Mouse (Mus musculus) liver, embryonic 15.5 days (tissue): ENCODE measurements around the gene Nkain2. TPM values are rescaled to one million over a fixed set of nuclear protein-coding genes. Genes with fewer than 3 reads are reported as not detected.
"Not testable (repeated sequence)": the region's sequence is repeated elsewhere in the genome, so short reads cannot be mapped to it uniquely, and the experiment has no call there.

Experiments used
- ATAC-seq: fragments of 200-750 bp; cut with Nextera tagmentation; 2 replicates; pipeline ENCODE4 v1.8.0; 2017; ENCODE audit warnings: moderate number of reproducible peaks, mild to moderate bottlenecking, moderate library complexity; ENCODE audit not compliant: insufficient read depth
- H3K27ac ChIP-seq: fragments of 300-500 bp; sonication (generic); replicated peaks from 2 replicates; pipeline ENCODE4 v1.5.1; 2015; ENCODE audit warnings: mild to moderate bottlenecking, inconsistent platforms
- H3K27me3 ChIP-seq: fragments of 300-500 bp; sonication (generic); 2 replicates; pipeline ENCODE4 v1.6.1; 2015; ENCODE audit warnings: mild to moderate bottlenecking, inconsistent platforms
- H3K36me3 ChIP-seq: fragments of 300-500 bp; sonication (generic); replicated peaks from 2 replicates; pipeline ENCODE4 v1.6.1; 2015; ENCODE audit warnings: moderate library complexity, mild to moderate bottlenecking, inconsistent platforms
- H3K4me1 ChIP-seq: fragments of 300-500 bp; sonication (generic); replicated peaks from 2 replicates; pipeline ENCODE4 v1.6.1; 2015; ENCODE audit warnings: inconsistent platforms
- H3K4me2 ChIP-seq: fragments of 300-500 bp; sonication (generic); 2 replicates; pipeline ENCODE4 v1.6.1; 2015; ENCODE audit warnings: moderate library complexity, mild to moderate bottlenecking, inconsistent platforms
- H3K4me3 ChIP-seq: fragments of 300-500 bp; sonication (generic); replicated peaks from 2 replicates; pipeline ENCODE4 v1.5.1; 2015; ENCODE audit warnings: mild to moderate bottlenecking, inconsistent platforms
- H3K9ac ChIP-seq: fragments of 300-500 bp; sonication (generic); 2 replicates; pipeline ENCODE4 v1.6.1; 2015; ENCODE audit warnings: moderate library complexity, mild to moderate bottlenecking, inconsistent platforms
- H3K9me3 ChIP-seq: fragments of 300-500 bp; sonication (generic); replicated peaks from 2 replicates; pipeline ENCODE4 v1.6.1; 2016; ENCODE audit warnings: inconsistent platforms
- WGBS: fragments of 180-500 bp; shearing (Covaris S2); methylation state at CpG from one replicate; pipeline ENCODE4 v1.1.7; 2015; ENCODE audit warnings: mixed read lengths; ENCODE audit not compliant: insufficient replicate concordance; 5-methylcytosine and 5-hydroxymethylcytosine counted together
- polyA plus RNA-seq: library from polyadenylated mRNA; unstranded; fragments of >200 nt; fragmentation: Nextera tagmentation; extraction: Ambion mirVana; gene quantifications from 2 replicates; pipeline ENCODE4 v1.2.1, GENCODE M21; 2015

Nkain2 gene
- polyA plus RNA-seq, 1 experiment from 2014 or later, result 0.12 TPM

GRCm38 (mm10) chr10:32058251-32058650 is 832.0 kb downstream of the Nkain2 start:
- no peaks in the 10 kb centered on the region for H3K9me3 ChIP-seq
- no peak for ATAC-seq
- no peak overlapping the region for H3K9ac ChIP-seq
- H3K36me3 ChIP-seq, result no peaks in the 10 kb centered on the region
- H3K27me3 ChIP-seq, result no peaks in the 10 kb centered on the region
- WGBS, result 59% methylated on average over 2 of the region's 2 CpGs
- H3K27ac ChIP-seq, result no peak overlapping the region
- no peak overlapping the region for H3K4me2 ChIP-seq
- H3K4me3 ChIP-seq, result no peak overlapping the region
- no peaks in the 10 kb centered on the region for H3K4me1 ChIP-seq

DNA sequence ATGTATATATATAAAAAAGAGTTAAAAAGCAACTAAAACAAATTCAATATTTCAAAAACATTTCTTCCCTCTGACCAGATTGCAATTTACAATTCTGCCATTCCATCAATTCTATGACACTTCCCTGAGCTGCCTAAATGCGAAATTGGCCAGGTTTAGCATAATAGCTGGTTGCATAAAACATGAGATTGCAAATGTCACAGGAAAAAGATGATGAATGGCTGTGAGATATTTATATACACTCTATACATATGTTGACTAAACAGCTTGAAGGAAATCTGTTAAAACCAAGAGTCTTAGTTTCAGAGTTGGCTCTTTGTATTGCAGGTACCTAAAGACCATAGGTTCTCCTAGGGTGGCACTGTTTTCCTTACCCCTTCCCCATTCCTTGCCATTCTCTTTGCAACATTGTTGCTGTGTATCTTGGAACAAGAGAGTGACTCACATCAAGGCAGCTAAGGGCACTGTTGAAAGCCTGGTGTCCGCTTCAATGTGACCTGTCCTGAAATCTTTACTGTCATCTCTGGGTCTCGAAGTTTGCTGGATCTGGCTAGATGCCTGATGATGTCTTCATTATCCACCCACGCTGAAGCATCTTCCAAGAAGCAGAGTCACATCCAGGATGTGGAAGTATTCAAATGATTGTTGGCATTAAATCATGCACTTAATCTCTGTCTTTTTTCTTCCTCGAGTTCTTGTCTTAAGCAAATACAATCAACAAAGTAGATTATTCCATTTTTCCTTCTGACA is 837.5 kb downstream of the Nkain2 start:
- Histone ChIP-seq H3K4me3 (no peak overlapping the region), H3K27ac (no peak overlapping the region), H3K4me2 (no peak overlapping the region), H3K4me1 (no peaks in the 10 kb centered on the region), H3K9me3 (no peaks in the 10 kb centered on the region), H3K27me3 (no peaks in the 10 kb centered on the region), H3K9ac (no peak overlapping the region), H3K36me3 (no peaks in the 10 kb centered on the region)
- ATAC-seq, result no peak
- WGBS, result 45% methylated on average over 5 of the region's 5 CpGs

GRCm38 (mm10) chr10:32052045-32052444 is 838.2 kb downstream of the Nkain2 start:
- Histone ChIP-seq H3K4me2 (no peak overlapping the region), H3K4me1 (no peaks in the 10 kb centered on the region), H3K27me3 (no peaks in the 10 kb centered on the region), H3K9me3 (no peaks in the 10 kb centered on the region), H3K27ac (no peak overlapping the region), H3K36me3 (no peaks in the 10 kb centered on the region), H3K4me3 (no peak overlapping the region), H3K9ac (no peak overlapping the region)
- 59% methylated on average over 6 of the region's 6 CpGs for WGBS
- ATAC-seq, result no peak

- no peaks in the 10 kb centered on the region for H3K27me3 ChIP-seq
- H3K4me1 ChIP-seq, result no peaks in the 10 kb centered on the region
- H3K4me2 ChIP-seq, result no peak overlapping the region
- ATAC-seq, result no peak
- no peaks in the 10 kb centered on the region for H3K9me3 ChIP-seq
- no peaks in the 10 kb centered on the region for H3K36me3 ChIP-seq
- H3K4me3 ChIP-seq, result no peak overlapping the region
- H3K9ac ChIP-seq, result no peak overlapping the region
- H3K27ac ChIP-seq, result no peak overlapping the region
- WGBS, result 24% methylated on average over 1 of the region's 1 CpGs
These were observed 860.3 kb downstream of the Nkain2 start for GRCm38 (mm10) chr10:32029996-32030395.

DNA sequence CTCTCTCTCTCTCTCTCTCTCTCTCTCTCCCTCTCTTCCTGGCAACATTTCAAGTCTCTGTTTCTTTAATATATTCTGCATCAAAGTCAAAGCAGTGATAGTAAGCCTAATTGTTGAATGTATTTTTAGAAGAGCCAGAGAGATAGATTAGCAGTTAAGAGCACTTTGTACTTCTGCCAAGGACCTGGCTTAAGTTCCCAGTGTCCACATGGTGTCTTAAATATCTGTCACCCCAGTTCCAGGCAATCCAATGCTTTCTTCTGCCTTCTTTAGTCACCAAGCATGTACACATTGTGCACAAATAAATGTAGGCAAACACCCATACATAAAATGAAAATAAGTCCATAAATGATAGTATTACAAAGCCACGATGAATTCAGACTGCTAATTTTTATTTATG is 871.9 kb downstream of the Nkain2 start:
- no peak for ATAC-seq
- Histone ChIP-seq H3K4me1 (no peaks in the 10 kb centered on the region), H3K4me3 (no peak overlapping the region), H3K9ac (no peak overlapping the region), H3K27me3 (no peaks in the 10 kb centered on the region), H3K36me3 (no peaks in the 10 kb centered on the region), H3K27ac (no peak overlapping the region), H3K4me2 (no peak overlapping the region), H3K9me3 (no peaks in the 10 kb centered on the region)
- 38% methylated on average over 1 of the region's 1 CpGs for WGBS

DNA sequence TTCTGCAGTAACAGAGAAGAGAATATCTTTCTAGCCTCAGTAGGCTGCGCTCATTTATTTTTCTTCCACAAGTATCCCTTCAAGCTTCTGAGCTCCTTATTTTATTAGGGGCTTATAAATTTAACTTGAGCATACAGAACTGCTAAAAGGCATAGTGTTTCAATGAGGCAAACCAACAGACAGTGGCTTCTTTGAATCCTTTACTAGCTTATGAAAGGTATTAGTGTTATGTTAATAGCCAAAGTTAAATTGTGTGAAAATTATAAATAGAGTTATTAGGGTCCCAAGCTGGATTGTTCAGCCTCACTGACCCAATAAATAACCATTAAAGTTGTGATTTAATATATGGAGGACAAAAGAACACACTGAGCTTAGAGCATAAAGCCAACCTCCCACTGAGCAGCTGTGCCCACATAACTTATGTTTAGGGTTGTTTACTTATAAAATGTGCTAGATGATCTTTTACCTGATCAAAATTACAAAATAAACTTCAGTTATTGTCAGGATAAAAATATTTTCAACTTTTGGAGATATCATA is 889.0 kb downstream of the Nkain2 start:
- no peak overlapping the region for H3K27ac ChIP-seq
- 63% methylated on average over 1 of the region's 1 CpGs for WGBS
- H3K36me3 ChIP-seq, result no peaks in the 10 kb centered on the region
- no peaks in the 10 kb centered on the region for H3K27me3 ChIP-seq
- H3K9me3 ChIP-seq, result no peaks in the 10 kb centered on the region
- no peak for ATAC-seq
- H3K4me1 ChIP-seq, result no peaks in the 10 kb centered on the region
- H3K4me3 ChIP-seq, result no peak overlapping the region
- H3K4me2 ChIP-seq, result no peak overlapping the region
- no peak overlapping the region for H3K9ac ChIP-seq

GRCm38 (mm10) chr10:31993205-31993604 is 897.1 kb downstream of the Nkain2 start:
- Histone ChIP-seq H3K27ac (no peak overlapping the region), H3K4me3 (no peak overlapping the region), H3K9ac (no peak overlapping the region), H3K4me2 (no peak overlapping the region), H3K27me3 (no peaks in the 10 kb centered on the region), H3K36me3 (no peaks in the 10 kb centered on the region), H3K9me3 (no peaks in the 10 kb centered on the region), H3K4me1 (no peaks in the 10 kb centered on the region)
- no peak for ATAC-seq
- 53% methylated on average over 1 of the region's 1 CpGs for WGBS

GRCm38 (mm10) chr10:31978387-31978786 is 911.9 kb downstream of the Nkain2 start:
- Histone ChIP-seq H3K36me3 (no peaks in the 10 kb centered on the region), H3K9ac (no peak overlapping the region), H3K4me1 (no peaks in the 10 kb centered on the region), H3K27ac (no peak overlapping the region), H3K27me3 (no peaks in the 10 kb centered on the region), H3K9me3 (no peaks in the 10 kb centered on the region), H3K4me2 (no peak overlapping the region), H3K4me3 (no peak overlapping the region)
- ATAC-seq, result no peak

- ATAC-seq, result no peak
- no peak overlapping the region for H3K4me3 ChIP-seq
- no peaks in the 10 kb centered on the region for H3K9me3 ChIP-seq
- no peak overlapping the region for H3K9ac ChIP-seq
- H3K4me2 ChIP-seq, result no peak overlapping the region
- no peak overlapping the region for H3K27ac ChIP-seq
- no peaks in the 10 kb centered on the region for H3K36me3 ChIP-seq
- no peaks in the 10 kb centered on the region for H3K27me3 ChIP-seq
- WGBS, result 67% methylated on average over 2 of the region's 2 CpGs
- H3K4me1 ChIP-seq, result no peaks in the 10 kb centered on the region
These were observed 943.0 kb downstream of the Nkain2 start for GRCm38 (mm10) chr10:31947178-31947726.

DNA sequence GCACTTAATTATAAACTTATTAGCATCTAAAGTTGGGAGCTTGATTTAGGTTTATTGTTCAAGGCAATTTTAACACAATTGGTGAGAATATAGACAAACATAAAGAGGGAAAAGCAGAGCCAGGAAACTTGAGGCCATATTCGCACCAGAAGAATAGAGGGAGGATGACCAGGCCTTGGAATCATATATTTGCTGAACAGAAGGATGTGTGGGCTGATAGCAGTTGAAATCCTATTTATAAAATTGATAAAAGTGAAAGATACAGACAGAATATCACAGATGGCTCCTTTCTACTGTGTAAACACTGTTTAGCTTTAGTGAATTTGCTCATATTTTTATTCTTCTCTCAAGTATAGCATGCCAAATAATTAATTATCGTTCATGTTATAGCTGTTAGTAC is 958.3 kb downstream of the Nkain2 start:
- Histone ChIP-seq H3K27ac (no peak overlapping the region), H3K27me3 (no peaks in the 10 kb centered on the region), H3K4me3 (no peak overlapping the region), H3K9me3 (no peaks in the 10 kb centered on the region), H3K4me2 (no peak overlapping the region), H3K4me1 (no peaks in the 10 kb centered on the region), H3K36me3 (no peaks in the 10 kb centered on the region), H3K9ac (no peak overlapping the region)
- WGBS, result 60% methylated on average over 2 of the region's 2 CpGs
- no peak for ATAC-seq

GRCm38 (mm10) chr10:31927657-31928056 is 962.6 kb downstream of the Nkain2 start:
- H3K4me3 ChIP-seq, result no peak overlapping the region
- WGBS, result 50% methylated on average over 5 of the region's 5 CpGs

DNA sequence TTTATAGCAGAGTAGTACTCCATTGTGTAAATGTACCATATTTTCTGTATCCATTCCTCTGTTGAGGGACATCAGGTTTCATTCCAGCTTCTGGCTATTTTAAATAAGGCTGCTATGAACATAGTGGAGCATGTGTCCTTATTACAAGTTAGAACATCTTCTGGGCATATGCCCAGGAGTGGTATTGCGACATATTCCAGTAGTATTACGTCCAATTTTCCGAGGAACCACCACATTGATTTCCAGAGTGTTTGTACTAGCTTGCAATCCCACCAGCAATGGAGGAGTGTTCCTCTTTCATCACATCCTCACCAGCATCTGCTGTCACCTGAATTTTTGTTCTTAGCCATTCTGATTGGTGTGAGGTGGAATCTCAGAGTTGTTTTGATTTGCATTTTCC is 969.4 kb downstream of the Nkain2 start:
- not testable (repeated sequence) for H3K9ac ChIP-seq, H3K27ac ChIP-seq, H3K27me3 ChIP-seq, H3K4me2 ChIP-seq, ATAC-seq, H3K9me3 ChIP-seq, H3K4me1 ChIP-seq, H3K4me3 ChIP-seq, H3K36me3 ChIP-seq
- 54% methylated on average over 3 of the region's 3 CpGs for WGBS

More at GRCm38 (mm10) chr10:31927657-31928056, 962.6 kb downstream of the Nkain2 start:
- Histone ChIP-seq H3K4me1 (no peaks in the 10 kb centered on the region), H3K27me3 (no peaks in the 10 kb centered on the region), H3K9ac (no peak overlapping the region), H3K9me3 (no peaks in the 10 kb centered on the region), H3K27ac (no peak overlapping the region), H3K4me2 (no peak overlapping the region), H3K36me3 (no peaks in the 10 kb centered on the region)
- ATAC-seq, result no peak
